In the genomic region with DNA sequence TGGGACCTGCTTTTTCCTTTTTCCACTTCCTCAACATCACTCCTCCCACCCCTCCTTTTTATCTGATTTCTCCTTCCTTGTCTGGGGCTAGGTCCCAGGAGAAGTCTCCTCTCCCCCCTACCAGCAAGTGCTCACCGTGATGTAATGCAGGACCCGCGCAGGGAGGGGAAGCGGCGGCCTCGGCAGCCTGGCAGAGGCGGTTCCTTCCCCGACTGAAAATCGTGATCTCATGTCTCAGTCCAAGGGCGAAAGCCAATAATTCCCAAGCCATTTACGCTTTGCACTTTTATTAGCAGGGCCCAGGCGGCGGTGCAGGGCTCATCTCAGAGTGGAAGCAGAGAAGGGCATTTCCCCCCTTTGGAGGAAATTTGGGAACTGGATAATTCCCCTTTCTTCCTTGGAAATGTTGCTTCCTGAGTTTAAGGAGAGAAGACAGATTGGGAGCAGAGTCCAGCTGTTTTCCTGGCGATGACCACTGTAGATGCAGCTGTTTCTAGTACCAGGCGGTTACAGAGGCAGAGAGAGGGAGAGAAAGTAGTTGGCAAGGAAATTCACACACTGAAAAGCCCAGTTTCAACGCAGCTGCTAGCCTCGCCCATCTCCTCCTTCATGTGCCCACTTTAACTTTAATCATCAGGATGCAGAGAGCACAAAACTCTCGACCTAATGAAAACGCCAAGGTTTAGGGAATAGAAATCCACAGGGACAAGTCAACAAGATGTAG, we compare ENCODE assay signal across 11 mouse cellular contexts. TPM values are rescaled to one million over a fixed set of nuclear protein-coding genes. Genes with fewer than 3 reads are reported as not detected.
DNase-seq lines count a peak whose midpoint lies in the region; ATAC-seq and TF ChIP-seq lines count a peak whose summit lies in the region.
"Had no signal": no experiment of that assay in that cellular context is flagged by ENCODE, and none has a peak within 500 bp of the region (broad histone marks: within the 10 kb centered on the region; RNA-seq: fewer than 3 reads in every experiment).

No protein-coding gene starts in this region.

- 3% methylated on average over 19 of the region's 19 CpGs for WGBS in heart, postnatal 0 days
- 3% methylated on average over 19 of the region's 19 CpGs for WGBS in hindbrain, embryonic 16.5 days
- under 1% methylated on average over 19 of the region's 19 CpGs for WGBS in neural tube, embryonic 11.5 days

- no peak overlapping the region for H3K9ac ChIP-seq in heart, postnatal 0 days (replicated peaks; ENCODE audit: low read depth, low read length)
- no peak overlapping the region for H3K9ac ChIP-seq in hindbrain, embryonic 16.5 days (ENCODE audit: low read depth, low read length)
- no peak overlapping the region for H3K9ac ChIP-seq in neural tube, embryonic 11.5 days (ENCODE audit: low read length)

- H3K4me2 ChIP-seq in heart, postnatal 0 days (ENCODE audit: low read depth, low read length): peak overlapping the region; percentile 94
- peak overlapping the region; percentile 94 for H3K4me2 ChIP-seq in hindbrain, embryonic 16.5 days (ENCODE audit: low read length)
- peak overlapping the region; percentile 88 for H3K4me2 ChIP-seq in neural tube, embryonic 11.5 days (ENCODE audit: low read depth)

- peaks cover 83% of the 10 kb centered on the region for H3K27me3 ChIP-seq in heart, postnatal 0 days (ENCODE audit: control insufficient read depth, insufficient read depth, low read length)
- peaks cover 39% of the 10 kb centered on the region for H3K27me3 ChIP-seq in hindbrain, embryonic 16.5 days (replicated peaks; ENCODE audit: control insufficient read depth, insufficient read depth, low read length)
- H3K27me3 ChIP-seq in neural tube, embryonic 11.5 days (ENCODE audit: control insufficient read depth, insufficient read depth, low read length): peaks cover 59% of the 10 kb centered on the region

- peaks cover 11% of the 10 kb centered on the region; the same call in 1 of the 2 replicates for H3K4me1 ChIP-seq in heart, postnatal 0 days (ENCODE audit: control insufficient read depth, insufficient read depth)
- peaks cover 20% of the 10 kb centered on the region for H3K4me1 ChIP-seq in hindbrain, embryonic 16.5 days (ENCODE audit: control insufficient read depth, insufficient read depth, low read depth, low read length)
- peaks cover 9% of the 10 kb centered on the region for H3K4me1 ChIP-seq in neural tube, embryonic 11.5 days (ENCODE audit: control insufficient read depth, insufficient read depth, low read length)

- ATAC-seq in heart, postnatal 0 days (ENCODE audit: insufficient read depth, low read depth): no peak
- ATAC-seq in hindbrain, embryonic 16.5 days: no peak
- ATAC-seq in neural tube, embryonic 11.5 days (ENCODE audit: insufficient read depth, low FRiP score, low TSS enrichment): no peak

- no peak for TF ChIP-seq EP300 in heart, postnatal 0 days (IDR thresholded peaks at IDR 0.05; ENCODE audit: low read depth)

- H3K9me3 ChIP-seq in heart, postnatal 0 days (replicated peaks; ENCODE audit: control insufficient read depth, low read length): no peaks in the 10 kb centered on the region
- H3K9me3 ChIP-seq in hindbrain, embryonic 16.5 days (ENCODE audit: control insufficient read depth, low read length): no peaks in the 10 kb centered on the region
- no peaks in the 10 kb centered on the region for H3K9me3 ChIP-seq in neural tube, embryonic 11.5 days (ENCODE audit: control insufficient read depth, low read length)
- H3K9me3 ChIP-seq: megakaryocyte, embryonic 14.5 days had no signal

- DNase-seq in heart, postnatal 0 days (ENCODE audit: low spot score): no peak
- DNase-seq in heart, adult 9 months (ENCODE audit: low spot score in 2 of 2): no peak
- DNase-seq in embryo, embryonic 11 days: peak; percentile 56
- no peak for DNase-seq in neural tube, embryonic 11.5 days (ENCODE audit: low spot score)
- DNase-seq in layer of hippocampus, adult 9-11 months: no peak
- DNase-seq in left cerebral cortex, adult 2 months (ENCODE audit: extremely low spot score in 1 of 2, low spot score in 2 of 2): no peak
- no peak for DNase-seq in ovary, postnatal 10 days (ENCODE audit: low spot score)
- DNase-seq: kidney, adult 18-20 months had no signal

- H3K4me3 ChIP-seq in heart, postnatal 0 days (ENCODE audit: low read depth, low read length): peak overlapping the region; percentile 60
- H3K4me3 ChIP-seq in hindbrain, embryonic 16.5 days (ENCODE audit: low read length): peak overlapping the region; percentile 59
- no peak overlapping the region for H3K4me3 ChIP-seq in neural tube, embryonic 11.5 days (ENCODE audit: low read depth, low read length)
- H3K4me3 ChIP-seq in left cerebral cortex, adult 2 months: no peak overlapping the region

- intact Hi-C loops in left cerebral cortex, adult 2 months (cut with DNase I): loop anchor here (5.0 kb wide), 1 partner anchor 241 kb away; no protein-coding TSS in a partner anchor

- no peak overlapping the region for H3K27ac ChIP-seq in heart, postnatal 0 days (ENCODE audit: low read depth)
- no peak overlapping the region for H3K27ac ChIP-seq in hindbrain, embryonic 16.5 days (ENCODE audit: low read depth, low read length)
- H3K27ac ChIP-seq in neural tube, embryonic 11.5 days (ENCODE audit: low read depth, low read length): no peak overlapping the region
- no peak overlapping the region for H3K27ac ChIP-seq in left cerebral cortex, adult 2 months

- no peaks in the 10 kb centered on the region for H3K36me3 ChIP-seq in heart, postnatal 0 days (replicated peaks; ENCODE audit: control insufficient read depth, insufficient read depth, low read length)
- no peaks in the 10 kb centered on the region for H3K36me3 ChIP-seq in hindbrain, embryonic 16.5 days (ENCODE audit: control insufficient read depth, insufficient read depth, low read length)
- no peaks in the 10 kb centered on the region for H3K36me3 ChIP-seq in neural tube, embryonic 11.5 days (ENCODE audit: control insufficient read depth, insufficient read depth, low read length)

- TF ChIP-seq CTCF in heart, postnatal 0 days (IDR thresholded peaks at IDR 0.05; ENCODE audit: low read depth): no peak
- no peak for TF ChIP-seq CTCF in left cerebral cortex, adult 2 months (IDR thresholded peaks at IDR 0.05)

RNA-seq across cellular contexts. Expression of a gene that starts 21.3 kb away (rescaled TPM):
- total RNA-seq in heart, postnatal 0 days (2014; rRNA removed; ENCODE audit: low replicate concordance): not detected in 2 replicates
- 0.04 and 0.05 TPM in 2 replicates for polyA plus RNA-seq in heart, postnatal 0 days (2015; fragmentation: Nextera tagmentation; extraction: Ambion mirVana)
- 11.7 and 12.5 TPM in 2 replicates for polyA plus RNA-seq in hindbrain, embryonic 16.5 days (2015; fragmentation: Nextera tagmentation; extraction: Ambion mirVana)
- polyA plus RNA-seq in neural tube, embryonic 11.5 days (2014; fragmentation: Nextera tagmentation; extraction: Ambion mirVana): 36.2 and 42.8 TPM in 2 replicates
- total RNA-seq in left cerebral cortex, adult 2 months (2021): not detected
- total RNA-seq: common myeloid progenitor, adult 5-6 weeks had no signal

Comparison
In these comparisons a context has a peak if more than half of its experiments do, and no peak if none do; other contexts are left out.
1. H3K4me3 ChIP-seq: peak in heart, postnatal 0 days (single experiment) and hindbrain, embryonic 16.5 days (single experiment); none in neural tube, embryonic 11.5 days (single experiment) and left cerebral cortex, adult 2 months (single experiment).
2. RNA of a gene that starts 21.3 kb away (polyA plus RNA-seq): 36.2 to 42.8 TPM in neural tube, embryonic 11.5 days and 11.7 to 12.5 TPM in hindbrain, embryonic 16.5 days; 0.04 to 0.05 TPM in heart, postnatal 0 days; every median in the first group is over 10 times any median in the second.
3. Peak in every context shown above with its lines, with median percentiles within 50 percentile points of each other: H3K4me2 ChIP-seq.